Mouse (Mus musculus) kidney, postnatal 36 days (tissue): ENCODE data around the gene Cox4i1.
A peak's percentile ranks its signal among the peaks of the same experiment; 100 is the strongest.

ENCODE experiments used
- DNase-seq, 2 experiments: peaks; one replicate each; pipeline ENCODE4 v3.0.0; 2021 to 2022; ENCODE audit warnings: mixed read lengths in 2 of 2

The Cox4i1 gene

DNA sequence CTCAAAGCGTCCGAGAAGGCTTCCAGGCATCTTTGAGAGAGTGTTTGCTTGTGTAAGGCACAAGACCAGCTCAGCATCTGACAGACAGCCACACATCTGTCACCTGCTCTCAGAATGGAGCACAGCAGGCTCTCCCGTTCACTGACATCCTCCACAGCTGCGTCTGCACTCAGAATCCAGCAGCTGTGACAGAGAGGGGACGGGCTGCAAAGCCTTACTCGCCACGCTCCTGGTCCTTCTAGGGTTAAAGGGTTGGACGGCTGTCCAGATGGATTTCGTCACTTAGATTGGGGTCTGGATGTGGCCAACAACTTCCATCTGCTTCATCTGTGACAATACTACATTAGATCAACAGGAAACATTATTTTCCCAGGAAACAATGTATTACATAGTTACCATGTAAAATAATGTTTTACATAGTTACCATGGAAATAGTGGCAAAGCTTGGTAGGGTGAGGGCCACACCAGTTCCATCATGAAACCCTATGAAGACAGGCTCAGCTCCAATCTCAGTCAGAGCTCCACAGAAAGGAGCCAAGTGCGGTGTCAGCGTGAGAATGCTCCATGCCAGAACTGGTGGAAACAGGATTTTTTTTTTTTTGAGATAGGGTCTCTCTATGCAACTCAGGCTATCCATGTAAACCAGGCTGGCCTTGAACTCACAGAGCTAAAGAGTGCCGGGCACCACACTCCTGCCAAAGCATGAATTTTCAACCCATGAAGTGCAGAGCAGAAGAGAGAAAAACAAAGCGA lies 28.6 kb downstream of the Cox4i1 start:
- no peak for DNase-seq

DNA sequence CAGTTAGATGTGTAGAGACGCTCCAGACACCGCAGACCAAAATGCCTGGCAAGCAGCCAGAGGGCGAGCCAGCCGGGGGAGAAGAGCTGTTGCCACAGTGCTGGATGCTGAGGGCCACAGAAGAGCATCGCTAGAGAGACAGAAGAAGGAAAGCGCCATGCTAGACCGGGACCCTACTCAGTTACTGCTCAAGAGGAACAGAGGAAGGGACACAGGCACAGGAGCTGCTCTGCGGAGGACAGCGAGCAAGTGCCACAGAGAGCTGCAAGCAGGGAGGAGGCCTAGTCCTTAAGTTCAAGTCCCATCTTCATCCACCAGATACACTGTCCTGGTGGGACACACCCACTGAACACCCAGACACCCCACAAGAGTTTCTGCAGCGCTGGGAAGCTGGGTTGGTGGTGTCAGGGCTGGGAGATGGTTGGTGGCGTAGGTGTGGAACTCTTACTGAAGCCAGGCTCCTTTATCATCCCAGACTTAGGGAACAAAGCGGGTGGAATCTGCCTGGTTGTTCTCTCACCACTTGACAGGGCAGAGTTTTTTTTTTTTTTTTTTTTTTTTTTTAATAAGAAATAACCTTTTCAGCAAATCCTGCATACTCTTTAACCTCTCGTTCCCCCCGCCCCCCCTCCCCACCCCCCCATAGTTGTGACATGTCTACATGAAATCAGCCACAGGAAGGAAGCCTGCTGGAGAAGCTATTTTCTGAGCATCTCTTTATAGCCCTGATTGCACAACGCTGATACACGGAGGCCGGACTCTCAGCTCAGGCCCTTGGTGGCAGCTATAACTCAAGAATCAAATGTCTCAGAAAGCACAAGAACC lies 29.3 kb downstream of the Cox4i1 start:
- peak; percentile 46 to 70 for DNase-seq

DNA sequence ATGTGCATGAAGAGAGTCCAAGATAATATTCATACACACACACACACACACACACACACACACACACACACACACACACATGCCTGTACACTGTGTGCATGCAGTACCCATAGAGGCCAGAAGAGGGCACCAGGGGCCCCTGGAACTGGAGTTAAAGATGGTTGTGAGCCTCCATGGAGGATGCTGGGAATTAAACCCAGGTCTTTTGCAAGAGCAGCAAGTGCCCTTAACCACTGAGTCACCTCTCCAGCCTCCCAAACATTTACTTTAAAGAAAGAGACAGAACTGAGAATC lies 29.9 kb downstream of the Cox4i1 start:
- peak in 1 of 2 experiments; percentile 59 for DNase-seq

DNA sequence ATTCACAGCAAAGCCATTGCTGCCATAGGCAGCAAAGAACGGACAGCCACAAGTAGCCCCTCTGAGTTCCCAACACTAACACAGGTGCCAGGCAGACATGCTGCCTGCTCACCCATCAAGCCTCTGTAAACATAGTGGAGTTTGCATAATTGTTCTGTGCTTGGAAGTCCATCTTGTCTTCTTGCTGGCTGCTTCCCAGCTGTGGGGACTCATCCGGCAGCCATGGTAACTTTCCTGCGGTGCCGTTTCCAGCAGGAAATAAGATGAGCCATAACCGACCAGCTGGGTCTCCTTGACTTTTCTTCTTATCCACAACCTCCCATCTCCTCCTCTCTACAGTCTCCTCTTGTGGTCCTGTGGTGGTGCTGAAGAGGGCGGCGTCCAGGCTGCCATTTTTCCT lies 30.4 kb downstream of the Cox4i1 start:
- DNase-seq, result peak in 1 of 2 experiments; percentile 37

DNA sequence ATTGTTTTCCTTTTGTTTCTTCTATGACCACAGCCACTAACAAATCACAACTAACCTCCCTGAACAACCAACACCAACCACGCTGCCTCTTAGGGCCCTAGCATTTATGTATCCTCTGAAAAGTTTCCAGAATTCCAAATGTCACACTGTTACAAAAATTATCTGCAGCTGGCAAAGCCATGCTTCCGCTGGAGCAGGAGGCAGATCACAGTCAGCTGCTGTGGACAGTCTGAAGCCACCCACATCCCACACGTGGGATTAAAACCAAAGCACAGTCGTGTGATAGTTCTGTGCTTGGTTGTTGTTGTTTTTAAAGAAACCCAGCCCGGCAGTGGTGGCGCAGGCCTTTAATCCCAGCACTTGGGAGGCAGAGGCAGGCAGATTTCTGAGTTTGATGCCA lies 31.1 kb downstream of the Cox4i1 start:
- DNase-seq, result peak in 1 of 2 experiments; percentile 27

DNA sequence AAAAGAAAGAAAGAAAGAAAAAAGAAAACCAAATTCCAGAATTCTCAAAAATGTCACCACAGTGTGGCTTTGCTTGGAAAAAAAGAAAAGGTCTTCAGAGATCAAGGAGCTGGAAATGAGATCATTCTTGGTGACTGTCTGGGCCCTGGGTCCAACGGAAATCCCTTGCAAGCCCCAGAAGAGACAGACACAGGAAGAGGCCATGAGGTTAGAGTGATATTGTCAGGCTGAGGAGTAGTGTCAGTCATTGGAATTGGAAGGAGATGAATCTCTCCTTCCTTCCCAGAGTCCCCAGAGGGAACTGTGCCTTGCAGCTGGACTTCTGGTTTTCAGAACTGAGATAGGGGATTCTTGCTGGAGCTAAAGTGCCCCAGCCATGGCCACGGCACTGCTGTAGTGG lies 31.5 kb downstream of the Cox4i1 start:
- no peak for DNase-seq

DNA sequence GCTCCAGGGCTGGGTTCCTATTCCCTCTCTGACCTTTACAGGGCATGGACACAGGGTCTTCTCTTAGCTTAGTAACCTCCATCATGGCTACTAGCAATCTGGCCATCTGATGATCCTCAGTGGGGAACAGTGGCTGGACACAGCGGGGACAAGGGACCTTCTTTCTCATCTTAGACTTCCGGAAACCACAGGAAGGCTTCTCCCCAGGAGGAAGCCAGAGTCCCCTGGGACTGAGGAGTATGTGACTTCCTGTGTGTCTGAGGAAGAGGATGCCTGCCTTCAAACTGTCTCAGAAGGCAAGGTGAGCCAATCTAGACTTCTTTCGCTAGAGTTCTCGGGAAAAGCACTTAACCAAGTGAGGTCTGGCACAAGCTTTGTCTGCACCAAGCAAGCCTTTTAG lies 32.0 kb downstream of the Cox4i1 start:
- DNase-seq, result no peak

DNA sequence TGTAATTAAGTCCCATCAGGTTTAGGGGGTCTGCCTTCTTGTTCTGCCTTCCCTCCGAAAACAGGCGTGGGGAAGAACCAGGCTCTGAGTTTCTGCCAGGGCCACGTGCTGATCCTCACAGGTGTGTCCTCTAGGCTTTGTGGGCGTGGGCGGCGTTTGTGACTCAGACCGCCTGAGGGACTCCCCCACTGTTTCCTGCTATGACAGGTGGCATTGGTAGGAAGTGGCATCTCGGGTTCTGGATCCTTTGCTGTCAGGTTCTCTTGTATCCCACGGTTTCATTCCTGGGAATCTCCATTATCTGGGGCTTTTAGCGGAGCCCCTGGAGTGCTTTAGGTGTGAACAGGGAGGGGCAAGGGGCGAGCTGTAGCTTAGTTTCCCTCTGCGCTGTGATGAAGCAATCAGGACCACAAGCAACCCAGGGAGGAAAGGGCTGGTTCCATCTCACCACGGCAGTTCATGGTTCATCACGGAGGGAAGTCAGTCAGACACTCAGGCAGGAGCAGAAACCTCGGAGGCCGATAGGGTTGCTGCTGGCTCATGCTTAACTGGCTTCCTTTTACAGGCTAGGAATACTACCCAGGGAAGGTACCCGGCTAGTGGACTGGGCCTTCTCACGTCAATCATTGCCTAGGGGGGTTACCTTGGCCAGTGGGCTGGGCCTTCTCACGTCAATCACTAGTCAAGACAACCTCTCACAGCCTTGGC lies 33.9 kb downstream of the Cox4i1 start:
- DNase-seq, result no peak

DNA sequence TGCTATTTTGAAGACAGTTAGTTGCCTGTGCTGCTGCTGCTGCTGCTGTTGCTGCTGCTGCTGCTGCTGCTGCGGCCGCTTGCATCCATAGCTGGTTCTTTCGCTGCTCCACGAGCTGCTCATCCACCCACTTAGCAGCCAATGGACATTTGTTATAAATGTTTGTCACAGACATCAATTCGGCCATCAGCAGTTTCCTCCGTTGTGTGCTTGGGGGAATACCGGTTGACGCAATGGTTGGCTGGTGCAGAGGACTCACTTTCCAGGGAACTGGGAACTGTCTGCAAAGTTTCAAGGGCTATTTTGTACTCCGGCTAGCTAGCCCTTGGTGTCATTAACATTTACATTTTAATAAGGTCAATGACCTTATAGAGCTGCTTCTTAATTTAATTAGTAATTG lies 36.2 kb downstream of the Cox4i1 start:
- DNase-seq, result no peak

DNA sequence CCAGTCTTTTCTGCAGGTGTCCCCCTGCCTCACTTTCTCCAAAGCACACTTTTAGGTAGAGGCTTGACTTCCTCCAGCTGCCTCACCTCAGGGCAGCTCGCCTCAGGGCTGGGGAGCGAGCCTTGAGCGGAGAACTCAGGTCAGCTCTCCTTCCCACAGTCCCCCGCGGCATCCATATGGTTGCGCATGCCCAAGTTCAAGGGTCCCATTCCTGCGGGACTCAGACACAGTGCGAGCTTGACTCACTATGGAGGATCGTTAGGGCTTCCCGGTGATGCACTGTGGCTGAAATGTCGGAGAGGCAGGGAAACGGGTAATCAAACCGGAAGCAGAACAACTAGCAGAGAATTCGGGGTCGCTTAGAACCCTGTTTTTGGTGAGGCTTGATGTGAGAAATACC lies 37.1 kb downstream of the Cox4i1 start:
- DNase-seq, result no peak

DNA sequence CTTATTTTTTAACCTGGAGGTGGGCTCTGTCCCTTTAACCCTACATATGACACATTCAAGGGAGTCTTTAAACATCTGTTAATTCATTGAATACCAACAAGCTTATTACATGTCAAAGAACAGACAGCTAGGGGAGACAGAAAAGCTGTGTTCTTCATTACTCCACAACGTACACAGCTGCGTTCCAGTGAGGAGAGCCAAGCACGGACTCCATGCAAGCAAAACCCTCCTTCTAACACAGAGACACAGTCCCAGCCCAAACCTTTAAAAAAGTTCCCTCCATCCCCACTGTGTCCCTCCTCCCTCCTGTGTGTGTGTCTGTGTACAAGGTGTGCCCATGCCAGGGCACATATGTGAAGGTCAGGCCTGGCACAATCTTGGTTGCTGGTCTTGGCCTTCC lies 38.2 kb downstream of the Cox4i1 start:
- no peak for DNase-seq

DNA sequence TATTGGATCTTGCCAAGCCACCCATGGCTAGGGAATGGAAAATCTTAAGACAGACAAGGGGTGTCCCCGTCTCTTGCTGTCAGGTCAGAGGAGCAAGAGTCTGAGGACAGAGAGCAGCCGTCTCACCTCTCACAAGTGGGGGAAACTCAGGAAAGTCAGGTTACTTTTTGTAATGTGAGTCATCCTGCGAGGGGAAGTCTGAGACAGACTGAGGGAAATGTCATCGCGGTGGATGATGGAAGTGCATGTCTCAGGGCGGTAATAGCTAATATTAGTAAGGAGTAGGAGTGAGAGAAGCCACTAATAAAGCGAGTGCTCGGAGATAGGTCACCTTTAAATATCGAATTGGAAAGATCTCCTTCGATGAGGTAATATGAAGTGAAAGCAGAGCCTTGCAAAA lies 41.2 kb downstream of the Cox4i1 start:
- no peak for DNase-seq

DNA sequence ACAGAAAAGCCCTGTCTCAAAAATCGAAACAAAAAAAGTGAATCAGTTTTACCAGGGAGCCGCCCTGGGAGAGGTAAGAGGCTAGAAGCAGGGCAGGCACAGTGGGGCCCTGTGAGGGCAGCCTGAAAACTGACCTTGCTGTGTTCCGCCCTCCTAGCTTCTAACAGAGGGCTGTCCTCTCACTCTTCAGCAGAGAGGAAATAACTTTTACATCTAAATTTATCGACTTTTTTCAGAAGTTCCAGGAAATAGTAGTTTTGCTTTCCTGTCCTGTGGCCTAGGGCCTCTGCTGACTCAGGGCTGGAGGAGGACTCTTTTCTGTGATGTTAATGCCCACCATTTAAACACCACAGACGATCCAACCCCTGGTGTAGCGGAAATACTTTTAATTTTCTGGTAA lies 47.2 kb downstream of the Cox4i1 start:
- peak in 1 of 2 experiments; percentile 27 for DNase-seq

DNA sequence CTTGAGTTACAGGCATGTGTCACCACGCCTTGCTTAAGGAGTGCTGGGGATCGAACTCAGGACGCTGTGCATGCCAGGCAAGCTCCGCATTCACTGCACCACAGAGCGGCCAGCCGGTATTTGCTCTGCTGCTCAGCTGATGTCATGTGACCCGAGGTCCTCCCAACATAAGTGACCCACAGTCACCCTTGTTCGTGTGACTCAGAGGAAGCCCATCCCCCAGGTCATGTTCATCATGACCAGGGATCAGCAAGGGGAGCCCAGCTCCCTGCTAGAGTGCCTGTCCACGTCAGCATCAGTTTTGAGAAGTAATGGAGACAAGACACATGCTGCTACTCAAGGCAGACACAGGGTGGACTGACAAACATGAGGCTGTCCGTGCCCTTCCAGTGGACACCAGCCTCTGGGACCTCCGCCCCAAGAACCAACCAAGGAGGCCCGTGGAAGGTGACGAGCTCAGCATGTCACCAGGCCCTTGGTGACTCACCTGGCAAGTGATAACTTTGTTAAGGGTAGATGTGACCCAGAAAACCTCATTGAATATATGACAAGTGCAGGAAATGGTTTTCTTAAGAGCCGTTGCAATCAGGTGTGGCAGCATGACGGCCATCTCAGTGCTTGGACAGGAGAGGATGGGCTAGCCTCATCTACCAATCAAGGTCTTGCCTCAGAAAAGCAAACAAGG lies 48.1 kb downstream of the Cox4i1 start:
- no peak for DNase-seq

DNA sequence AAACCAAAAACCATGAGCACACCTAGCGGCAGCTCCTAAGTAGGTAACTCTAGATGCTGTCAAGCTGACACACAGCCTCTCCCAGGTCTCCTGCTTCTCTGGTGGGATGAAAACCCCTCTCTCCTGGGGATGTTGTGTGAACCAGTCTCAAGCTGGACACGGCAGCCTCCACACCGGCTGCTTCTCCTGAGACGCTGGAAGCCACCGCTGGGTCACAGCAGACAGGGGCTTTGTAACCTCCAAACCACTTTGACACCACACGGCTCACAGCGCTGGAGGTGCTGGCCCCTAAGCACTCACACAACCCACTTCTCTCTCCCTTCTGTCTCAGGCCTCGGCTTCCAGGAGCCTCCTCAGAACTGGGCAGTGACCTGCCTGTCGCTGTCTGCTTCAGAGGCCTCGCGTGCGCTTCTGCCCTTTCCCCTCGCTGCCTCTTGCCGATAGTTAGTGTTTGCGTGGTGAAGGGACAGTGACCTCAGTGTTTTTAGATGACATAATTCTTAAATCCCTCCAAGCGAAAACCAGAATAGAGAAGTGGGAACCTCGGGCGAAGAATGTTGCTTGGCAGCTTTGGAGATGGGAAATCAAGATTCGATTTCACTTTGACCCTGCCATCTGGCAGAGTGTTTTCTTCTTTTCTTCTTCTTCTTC lies 51.7 kb downstream of the Cox4i1 start:
- DNase-seq, result no peak

DNA sequence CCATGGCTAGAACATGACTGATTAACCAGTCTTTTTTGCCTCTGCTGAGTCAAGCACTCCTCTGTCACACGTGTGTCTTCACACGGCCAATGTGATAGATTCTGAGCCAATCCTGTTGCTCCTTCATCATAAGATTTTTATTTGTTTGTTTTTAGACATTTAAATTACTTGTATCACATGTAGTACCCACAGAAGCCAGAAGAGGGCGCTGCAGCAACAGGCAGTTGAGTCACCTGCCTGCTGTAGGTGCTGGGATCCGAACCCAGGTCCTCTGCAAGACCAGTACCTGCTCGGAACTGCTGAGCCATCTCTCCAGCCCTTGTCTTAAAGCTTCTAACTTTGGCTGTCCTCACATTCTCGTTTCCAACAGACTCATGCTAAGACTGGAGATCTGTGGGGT lies 55.0 kb downstream of the Cox4i1 start:
- no peak for DNase-seq
